Mouse (Mus musculus) MEL (cell line): ENCODE data around the gene Slc24a4.

Experiments used
- CHD1 ChIP-seq: IDR thresholded peaks from 2 replicates; pipeline ENCODE4 v1.6.1; 2012; ENCODE audit warnings: low read depth, mild to moderate bottlenecking, inconsistent platforms, low read length, improper control_type of control experiment
- CTCF ChIP-seq, 3 experiments: IDR thresholded peaks in 2 of 3; conservative IDR thresholded peaks in 1 of 3; 2 replicates each; pipeline ENCODE4 v1.5.1; 2011 to 2012; ENCODE audit warnings: low read length in 3 of 3, low read depth in 2 of 3, mild to moderate bottlenecking in 2 of 3, improper control_type of control experiment in 1 of 3, inconsistent platforms in 1 of 3, mixed read lengths in 1 of 3, moderate library complexity in 1 of 3; ENCODE audit not compliant: control insufficient read depth in 1 of 3, insufficient read depth in 1 of 3, poor library complexity in 1 of 3, severe bottlenecking in 1 of 3
- EP300 ChIP-seq, 2 experiments: IDR thresholded peaks; 2 replicates each; pipeline ENCODE4 v1.6.1; 2011; ENCODE audit warnings: improper control_type of control experiment in 2 of 2, low read length in 2 of 2, low read depth in 1 of 2, mild to moderate bottlenecking in 1 of 2
- HCFC1 ChIP-seq: IDR thresholded peaks from 2 replicates; pipeline ENCODE4 v1.6.1; 2012; ENCODE audit warnings: low read depth, mild to moderate bottlenecking, inconsistent platforms, low read length, improper control_type of control experiment, moderate library complexity
- KAT2A ChIP-seq: conservative IDR thresholded peaks from 2 replicates; pipeline ENCODE4 v1.6.1; 2012; ENCODE audit warnings: low read depth, low read length, improper control_type of control experiment, inconsistent platforms
- MXI1 ChIP-seq: IDR thresholded peaks from 2 replicates; pipeline ENCODE4 v1.6.1; 2011; ENCODE audit warnings: mild to moderate bottlenecking, low read depth, low read length, improper control_type of control experiment
- NRF1 ChIP-seq: IDR thresholded peaks from 2 replicates; pipeline ENCODE4 v1.6.1; 2014; ENCODE audit warnings: low read depth, mild to moderate bottlenecking, inconsistent platforms, low read length, improper control_type of control experiment, moderate library complexity; ENCODE audit not compliant: poor library complexity, insufficient read depth, severe bottlenecking
- POLR2A ChIP-seq, 2 experiments: IDR thresholded peaks; 2 replicates each; pipeline ENCODE4 v1.6.1; 2011 to 2012; ENCODE audit warnings: low read length in 2 of 2, mild to moderate bottlenecking in 2 of 2, control low read depth in 1 of 2, improper control_type of control experiment in 1 of 2, low read depth in 1 of 2, moderate library complexity in 1 of 2; ENCODE audit not compliant: control insufficient read depth in 1 of 2, insufficient read depth in 1 of 2, poor library complexity in 1 of 2
- POLR2AphosphoS5 ChIP-seq: IDR thresholded peaks from 2 replicates; pipeline ENCODE4 v1.6.1; 2012; ENCODE audit warnings: low read depth, borderline replicate concordance, mild to moderate bottlenecking, inconsistent platforms, low read length, moderate library complexity, mixed read lengths
- TAL1 ChIP-seq: IDR thresholded peaks from 2 replicates; pipeline ENCODE4 v1.6.1; 2012; ENCODE audit warnings: mild to moderate bottlenecking, inconsistent platforms, low read length, moderate library complexity, mixed read lengths
- TCF12 ChIP-seq: IDR thresholded peaks from 2 replicates; pipeline ENCODE4 v1.6.1; 2014; ENCODE audit warnings: low read depth, mild to moderate bottlenecking, inconsistent platforms, low read length, improper control_type of control experiment, moderate library complexity
- ZMIZ1 ChIP-seq: IDR thresholded peaks from 2 replicates; pipeline ENCODE4 v1.6.1; 2012; ENCODE audit warnings: low read depth, mild to moderate bottlenecking, inconsistent platforms, low read length, improper control_type of control experiment, moderate library complexity
- ZNF384 ChIP-seq: IDR thresholded peaks from 2 replicates; pipeline ENCODE4 v1.6.1; 2012; ENCODE audit warnings: low read depth, mild to moderate bottlenecking, inconsistent platforms, low read length, improper control_type of control experiment

GRCm38 (mm10) chr12:102275833-102276443 is 147.4 kb downstream of the Slc24a4 start:
- TF ChIP-seq CTCF (IDR thresholded peaks at IDR 0.05 in 2 of 3, conservative IDR thresholded peaks at IDR 0.05 in 1 of 3; ENCODE audit: control insufficient read depth in 1 of 3, insufficient read depth in 1 of 3, low read depth in 2 of 3, low read length in 3 of 3, poor library complexity in 1 of 3, severe bottlenecking in 1 of 3) (no peak), POLR2A (IDR thresholded peaks at IDR 0.05; ENCODE audit: control insufficient read depth in 1 of 2, insufficient read depth in 1 of 2, low read depth in 1 of 2, low read length in 2 of 2, poor library complexity in 1 of 2) (no peak), TAL1 (no peak), ZNF384 (no peak), HCFC1 (no peak), MXI1 (no peak), POLR2AphosphoS5 (no peak), ZMIZ1 (no peak), TCF12 (no peak), NRF1 (no peak), EP300 (IDR thresholded peaks at IDR 0.05; ENCODE audit: low read depth in 1 of 2, low read length in 2 of 2) (no peak), KAT2A (no peak), CHD1 (no peak)
